Mouse (Mus musculus) cerebellum, adult 11 months (tissue): Measurements from ENCODE around the gene Pea15a.

Experiments
- DNase-seq: peaks from one replicate; pipeline ENCODE4 v3.0.0; 2022

The Pea15a gene

GRCm38 (mm10) chr1:172204033-172204813, 2.4 kb downstream of the Pea15a start:
- DNase-seq = peak; percentile 34

GRCm38 (mm10) chr1:172203566-172203965, 3.0 kb downstream of the Pea15a start:
- peak; percentile 23 for DNase-seq

DNA sequence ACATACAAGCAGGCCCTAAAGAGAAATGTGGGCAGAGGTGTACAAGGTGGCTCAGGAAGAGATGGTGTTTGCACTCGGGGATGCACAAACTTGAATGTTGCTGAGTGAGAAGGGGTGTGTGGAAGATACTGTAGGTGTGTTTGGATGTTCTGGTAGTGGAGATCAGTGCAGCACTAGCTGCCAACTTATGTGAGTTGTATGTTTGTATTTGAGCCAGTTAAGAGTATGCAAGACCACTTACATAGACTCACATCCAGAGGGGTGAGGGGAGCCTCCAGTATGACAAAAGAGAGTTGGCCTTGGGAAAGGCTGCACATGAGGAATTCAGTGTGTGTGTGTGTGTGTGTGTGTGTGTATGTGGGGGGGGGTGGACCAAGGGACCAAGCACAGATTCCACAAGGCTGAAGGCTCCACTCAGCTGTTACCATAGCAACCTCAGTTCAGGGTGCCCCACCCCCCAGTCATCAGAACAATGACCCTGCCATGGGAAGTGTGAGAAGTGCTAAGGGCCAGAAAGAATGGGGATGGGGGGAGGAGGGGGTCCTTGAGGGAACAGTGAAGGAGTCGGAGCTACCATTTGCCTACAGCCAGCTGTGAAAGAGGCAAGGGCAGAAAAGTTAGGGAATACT, 3.6 kb downstream of the Pea15a start:
- peak; percentile 37 for DNase-seq

DNA sequence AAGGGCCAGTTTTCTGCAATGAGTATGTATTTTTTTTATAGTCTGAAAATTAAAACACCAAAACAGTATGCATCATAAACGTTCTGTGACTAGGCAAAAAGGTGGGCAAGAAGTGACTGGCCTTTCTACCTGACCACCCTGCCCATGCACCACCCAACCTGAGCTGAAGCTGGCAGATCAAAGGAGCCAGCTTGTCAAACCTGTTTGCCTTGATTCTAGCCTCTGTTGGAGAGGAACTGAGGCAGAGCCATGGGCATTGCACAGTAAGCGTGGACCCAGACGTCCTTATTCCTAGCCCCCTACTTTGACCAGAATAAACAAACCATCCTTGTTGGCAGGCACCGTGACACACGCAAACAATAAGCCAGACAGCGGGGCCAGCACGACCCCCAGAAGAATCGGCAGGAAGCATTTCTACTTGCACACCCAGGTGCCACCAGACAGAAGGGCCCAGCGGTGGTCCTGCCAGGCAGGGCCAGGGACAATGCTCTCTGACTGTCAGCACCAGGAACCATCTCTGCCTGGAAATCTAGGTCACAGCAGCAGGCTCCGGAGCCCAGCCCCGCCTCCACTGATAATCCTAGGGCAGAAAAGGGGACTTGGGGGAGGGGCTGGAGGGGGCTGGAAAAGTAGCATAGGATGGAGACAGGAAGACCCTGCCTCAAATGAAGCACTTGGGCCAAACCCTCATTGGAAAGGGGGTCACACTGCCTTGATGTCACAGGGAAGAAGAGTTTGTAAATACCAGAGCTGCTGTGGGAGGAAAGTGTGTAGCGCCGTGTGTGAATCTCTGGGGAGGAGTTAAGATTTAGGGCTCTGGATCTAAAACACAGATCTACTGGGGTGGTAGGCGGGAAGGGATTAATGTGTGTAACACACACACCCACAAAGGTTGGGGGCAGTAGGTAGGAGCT, 4.4 kb downstream of the Pea15a start:
- peak; percentile 81 for DNase-seq

DNA sequence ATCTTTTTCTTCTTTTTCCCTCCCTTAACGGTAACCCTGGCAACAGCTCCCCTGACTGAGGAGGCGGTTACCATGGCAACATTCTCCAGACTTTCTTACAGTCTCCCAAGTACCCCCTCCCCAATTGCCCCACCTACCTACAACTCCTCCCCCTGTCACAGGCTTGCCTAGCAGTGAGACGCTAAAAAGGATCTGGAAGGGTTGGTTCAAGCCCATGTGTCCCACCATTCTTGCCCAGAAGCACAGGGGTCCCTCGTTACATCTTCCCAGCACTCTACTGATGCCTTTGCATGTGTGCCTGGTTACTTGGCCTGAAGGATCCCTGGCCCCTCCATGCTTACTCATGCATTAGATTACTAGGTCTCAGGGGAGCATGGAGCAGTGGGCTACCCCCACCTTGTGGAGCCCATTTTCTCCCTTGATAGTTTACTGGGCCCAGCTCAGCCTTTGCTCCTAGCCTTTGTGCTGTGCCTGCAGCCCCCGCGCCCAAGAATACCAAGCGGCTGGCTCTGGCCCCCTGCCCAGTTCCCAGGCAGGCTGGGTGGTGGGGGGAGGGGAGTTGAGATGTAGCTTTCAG, 5.6 kb downstream of the Pea15a start:
- DNase-seq = peak; percentile 63

- no peak for DNase-seq
Observed at GRCm38 (mm10) chr1:172200161-172200560, 6.4 kb downstream of the Pea15a start.

GRCm38 (mm10) chr1:172198996-172199395, 7.6 kb downstream of the Pea15a start:
- no peak for DNase-seq

DNA sequence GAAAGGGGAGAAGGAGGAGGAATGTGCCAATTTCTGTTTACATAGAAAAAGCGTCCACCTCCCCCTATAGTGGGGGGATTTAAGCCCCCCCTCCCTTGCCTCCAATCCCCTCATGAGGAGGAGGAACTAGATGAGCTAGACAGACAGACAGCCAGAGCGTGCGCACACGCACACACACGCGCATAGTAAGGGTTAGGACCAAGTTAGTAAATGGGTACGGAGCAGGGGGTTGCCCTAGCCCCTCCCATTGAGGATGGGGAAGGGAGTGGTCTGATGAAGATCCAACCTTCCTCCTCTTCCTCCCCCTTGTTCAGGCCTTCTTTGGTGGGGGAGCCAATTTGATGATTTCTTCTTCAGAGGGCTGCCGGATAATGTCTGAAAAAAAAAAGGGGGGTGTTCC, 8.3 kb downstream of the Pea15a start:
- no peak for DNase-seq

DNA sequence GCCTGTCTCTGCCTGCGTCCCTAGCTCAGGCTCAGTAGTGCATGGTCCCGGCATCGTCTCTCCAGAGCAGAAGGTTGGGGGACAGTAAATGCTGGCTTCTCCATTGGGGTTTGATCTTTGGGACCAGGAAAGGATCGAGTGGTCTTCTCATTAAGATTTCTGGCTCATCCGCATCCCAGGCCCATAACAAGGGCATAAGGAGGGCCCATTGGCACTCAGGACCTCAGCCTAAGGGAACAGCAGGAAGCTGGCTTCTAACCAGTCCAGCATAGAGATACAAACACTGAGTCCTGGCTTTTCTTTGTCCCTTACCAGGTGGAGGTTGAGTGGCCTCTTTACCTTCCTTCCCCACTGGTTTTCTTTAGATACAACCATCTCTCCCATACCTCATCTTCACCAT, 8.8 kb downstream of the Pea15a start:
- DNase-seq = peak; percentile 58

GRCm38 (mm10) chr1:172197146-172197545, 9.5 kb downstream of the Pea15a start:
- DNase-seq = no peak

- DNase-seq = no peak
Observed at GRCm38 (mm10) chr1:172194435-172194834, 12.2 kb downstream of the Pea15a start.

GRCm38 (mm10) chr1:172192217-172192616, 14.4 kb downstream of the Pea15a start:
- no peak for DNase-seq

- DNase-seq = no peak
Observed at GRCm38 (mm10) chr1:172191578-172191977, 15.0 kb downstream of the Pea15a start.

- DNase-seq = no peak
Observed at GRCm38 (mm10) chr1:172188891-172189290, 17.7 kb downstream of the Pea15a start.

- no peak for DNase-seq
Observed at GRCm38 (mm10) chr1:172186401-172187289, 20.0 kb downstream of the Pea15a start.

GRCm38 (mm10) chr1:172183915-172184314, 22.7 kb downstream of the Pea15a start:
- DNase-seq = no peak

- no peak for DNase-seq
Observed at GRCm38 (mm10) chr1:172183056-172183455, 23.5 kb downstream of the Pea15a start.

GRCm38 (mm10) chr1:172181777-172182176, 24.8 kb downstream of the Pea15a start:
- DNase-seq = no peak

DNA sequence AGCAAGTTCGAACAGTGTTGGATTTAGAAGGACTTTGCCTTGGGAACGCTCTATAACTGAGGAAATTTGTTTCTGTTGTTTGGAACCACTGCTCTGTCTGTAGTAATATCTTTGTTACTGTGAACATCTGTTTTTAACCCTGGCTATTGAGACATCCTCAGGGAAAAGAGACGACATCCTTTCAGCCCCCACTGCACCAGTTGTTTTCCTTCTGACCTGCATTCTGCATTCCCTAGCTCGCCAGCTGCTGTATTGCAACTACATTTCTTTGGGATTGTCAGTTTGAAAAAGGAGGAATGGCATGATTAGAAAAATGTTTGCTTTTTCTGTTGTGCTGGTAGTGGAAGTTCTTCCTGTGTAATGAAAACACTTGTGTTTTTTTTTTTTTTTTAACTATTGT, 25.7 kb downstream of the Pea15a start:
- no peak for DNase-seq

DNA sequence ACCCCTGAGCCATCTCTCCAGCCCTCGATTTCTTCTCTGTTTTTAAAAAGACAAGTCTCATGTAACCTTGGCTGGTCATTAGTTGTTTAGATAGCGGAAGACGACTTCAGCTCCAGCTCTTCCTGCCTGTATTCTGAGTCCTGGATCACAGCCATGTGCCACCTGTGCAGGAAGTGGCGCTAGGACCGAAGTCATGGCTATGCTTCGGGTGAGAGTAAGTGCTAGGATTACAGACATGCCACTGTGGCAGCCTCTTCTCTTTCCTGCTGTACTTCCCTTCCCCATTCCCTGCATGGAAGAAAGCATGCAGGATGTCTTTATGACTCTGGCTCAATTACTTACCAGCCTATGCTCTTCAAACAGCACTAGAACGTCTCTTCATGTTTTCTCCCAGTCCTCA, 27.5 kb downstream of the Pea15a start:
- no peak for DNase-seq

- peak; percentile 35 for DNase-seq
Observed at GRCm38 (mm10) chr1:172177791-172178190, 28.8 kb downstream of the Pea15a start.

- DNase-seq = no peak
Observed at GRCm38 (mm10) chr1:172173181-172173580, 33.4 kb downstream of the Pea15a start.
